Mouse (Mus musculus) CH12.LX (cell line): ENCODE results near the gene Tmem132c. TPM values are rescaled to one million over a fixed set of nuclear protein-coding genes. Genes with fewer than 3 reads are reported as not detected.

ENCODE experiments used
- DNase-seq: peaks from one replicate; pipeline ENCODE4 v3.0.0-alpha.2; 2013; ENCODE audit errors: extremely low read depth
- H3K27ac ChIP-seq: 2 replicates; pipeline ENCODE4 v1.5.1; 2012; ENCODE audit warnings: low read depth, mild to moderate bottlenecking, control low read depth, moderate library complexity; ENCODE audit not compliant: insufficient read depth
- H3K27me3 ChIP-seq: replicated peaks from 2 replicates; pipeline ENCODE3; 2012; ENCODE audit warnings: inconsistent platforms
- H3K36me3 ChIP-seq, 2 experiments: replicated peaks in 1 of 2; 2 replicates each; pipeline versions ENCODE3 to v1.6.1; 2012; ENCODE audit warnings: inconsistent platforms in 1 of 2, low read length in 1 of 2, mild to moderate bottlenecking in 1 of 2, mixed read lengths in 1 of 2, moderate library complexity in 1 of 2; ENCODE audit not compliant: control insufficient read depth in 1 of 2, insufficient read depth in 1 of 2
- H3K4me1 ChIP-seq, 2 experiments: 2 replicates each; pipeline ENCODE4 v1.6.1; 2012; ENCODE audit warnings: inconsistent platforms in 1 of 2, moderate library complexity in 1 of 2; ENCODE audit not compliant: insufficient read depth in 2 of 2, control insufficient read depth in 1 of 2
- H3K4me2 ChIP-seq: 2 replicates; pipeline ENCODE4 v1.6.1; 2012; ENCODE audit warnings: low read depth, mild to moderate bottlenecking, control low read depth; ENCODE audit not compliant: poor library complexity, insufficient read depth, severe bottlenecking
- H3K4me3 ChIP-seq, 3 experiments: fragments of 150-350 bp in 1 of 3; sonication (generic) in 1 of 3; replicated peaks in 1 of 3; 2 replicates each; pipeline versions ENCODE3 to v1.5.1; 2011 to 2012; ENCODE audit warnings: low read depth in 2 of 3, low read length in 2 of 3, mild to moderate bottlenecking in 2 of 3, moderate library complexity in 2 of 3, control low read depth in 1 of 3, improper control_type of control experiment in 1 of 3, inconsistent platforms in 1 of 3, mixed read lengths in 1 of 3; ENCODE audit not compliant: poor library complexity in 1 of 3
- H3K79me2 ChIP-seq: replicated peaks from 2 replicates; pipeline ENCODE4 v1.6.1; 2012; ENCODE audit warnings: mild to moderate bottlenecking, moderate library complexity; ENCODE audit not compliant: control insufficient read depth, poor library complexity, insufficient read depth, severe bottlenecking; ENCODE audit errors: extremely low read depth
- H3K9ac ChIP-seq: 2 replicates; pipeline ENCODE4 v1.6.1; 2012; ENCODE audit warnings: low read depth, mild to moderate bottlenecking, control low read depth, moderate library complexity; ENCODE audit not compliant: insufficient read depth
- H3K9me3 ChIP-seq: replicated peaks from 2 replicates; pipeline ENCODE3; 2012; ENCODE audit warnings: low read length, inconsistent platforms, mixed read lengths
- BHLHE40 ChIP-seq: IDR thresholded peaks from 2 replicates; pipeline ENCODE4 v1.6.1; 2011; ENCODE audit warnings: mild to moderate bottlenecking, low read depth, low read length, improper control_type of control experiment
- CHD1 ChIP-seq: IDR thresholded peaks from 2 replicates; pipeline ENCODE4 v1.6.1; 2012; ENCODE audit warnings: low read depth, low read length, improper control_type of control experiment, inconsistent platforms
- CHD2 ChIP-seq: IDR thresholded peaks from 2 replicates; pipeline ENCODE4 v1.6.1; 2011; ENCODE audit warnings: low read length, improper control_type of control experiment
- CTCF ChIP-seq, 2 experiments: IDR thresholded peaks in 1 of 2; conservative IDR thresholded peaks in 1 of 2; 2 replicates each; pipeline ENCODE4 v1.5.1; 2011 to 2012; ENCODE audit warnings: low read depth in 2 of 2, low read length in 2 of 2, improper control_type of control experiment in 1 of 2, inconsistent platforms in 1 of 2, mild to moderate bottlenecking in 1 of 2, moderate library complexity in 1 of 2
- ELF1 ChIP-seq: IDR thresholded peaks from 2 replicates; pipeline ENCODE4 v1.6.1; 2014; ENCODE audit warnings: low read depth, mild to moderate bottlenecking, inconsistent platforms, low read length, improper control_type of control experiment
- EP300 ChIP-seq: IDR thresholded peaks from 2 replicates; pipeline ENCODE4 v1.6.1; 2011; ENCODE audit warnings: low read length, improper control_type of control experiment
- ETS1 ChIP-seq: conservative IDR thresholded peaks from 2 replicates; pipeline ENCODE4 v1.6.1; 2012; ENCODE audit warnings: low read depth, mild to moderate bottlenecking, inconsistent platforms, low read length, improper control_type of control experiment, moderate library complexity
- GABPA ChIP-seq: IDR thresholded peaks from 2 replicates; pipeline ENCODE4 v1.6.1; 2012; ENCODE audit warnings: low read depth, low read length, improper control_type of control experiment, inconsistent platforms; ENCODE audit not compliant: insufficient replicate concordance
- MAX ChIP-seq: IDR thresholded peaks from 2 replicates; pipeline ENCODE4 v1.6.1; 2011; ENCODE audit warnings: low read length, improper control_type of control experiment
- MEF2A ChIP-seq: IDR thresholded peaks from 2 replicates; pipeline ENCODE4 v1.6.1; 2014; ENCODE audit warnings: low read depth, mild to moderate bottlenecking, inconsistent platforms, low read length, improper control_type of control experiment, borderline replicate concordance
- MXI1 ChIP-seq: IDR thresholded peaks from 2 replicates; pipeline ENCODE4 v1.6.1; 2011; ENCODE audit warnings: mild to moderate bottlenecking, low read depth, low read length, improper control_type of control experiment
- NELFE ChIP-seq: IDR thresholded peaks from 2 replicates; pipeline ENCODE4 v1.6.1; 2011; ENCODE audit warnings: low read depth, low read length, improper control_type of control experiment
- NRF1 ChIP-seq: IDR thresholded peaks from 2 replicates; pipeline ENCODE4 v1.6.1; 2014; ENCODE audit warnings: low read depth, mild to moderate bottlenecking, inconsistent platforms, low read length, improper control_type of control experiment, moderate library complexity
- RAD21 ChIP-seq: IDR thresholded peaks from 2 replicates; pipeline ENCODE4 v1.6.1; 2011; ENCODE audit warnings: low read depth, mild to moderate bottlenecking, low read length, improper control_type of control experiment, moderate library complexity
- UBTF ChIP-seq: IDR thresholded peaks from 2 replicates; pipeline ENCODE4 v1.6.1; 2012; ENCODE audit warnings: low read depth, mild to moderate bottlenecking, inconsistent platforms, low read length, improper control_type of control experiment, moderate library complexity
- dilution Hi-C: fragments of 300-500 bp; cut with MboI; formaldehyde crosslinking; loops from 2 replicates; pipeline ENCODE4 v1.14.3; 2020; ENCODE audit warnings: low sequenced_read_pairs; ENCODE audit not compliant: extremely low pct_unique_long_range_greater_than_20kb, extremely low pct_ligation_motif_present
- in situ Hi-C: fragments of 300-500 bp; cut with MboI; formaldehyde crosslinking; loops from 3 replicates; pipeline ENCODE4 v1.14.3; 2019; ENCODE audit warnings: low sequenced_read_pairs, low pct_ligation_motif_present, low pct_unique_long_range_greater_than_20kb, mixed read lengths
- polyA plus RNA-seq: library from polyadenylated mRNA; unstranded; fragments of >175 nt; gene quantifications from 2 replicates; pipeline ENCODE4 v1.2.1, GENCODE M21; 2012; ENCODE audit warnings: low read depth; ENCODE audit not compliant: insufficient read length
- total RNA-seq, 2 experiments: library from RNA; depleted of rRNA; stranded (reverse); fragments of 300-350 nt in 1 of 2; fragments of >200 nt in 1 of 2; gene quantifications; 2 replicates each; pipeline ENCODE4 v1.2.3; 2012 to 2014

Tmem132c gene
- total and polyA plus RNA-seq, 3 experiments = not detected

DNA sequence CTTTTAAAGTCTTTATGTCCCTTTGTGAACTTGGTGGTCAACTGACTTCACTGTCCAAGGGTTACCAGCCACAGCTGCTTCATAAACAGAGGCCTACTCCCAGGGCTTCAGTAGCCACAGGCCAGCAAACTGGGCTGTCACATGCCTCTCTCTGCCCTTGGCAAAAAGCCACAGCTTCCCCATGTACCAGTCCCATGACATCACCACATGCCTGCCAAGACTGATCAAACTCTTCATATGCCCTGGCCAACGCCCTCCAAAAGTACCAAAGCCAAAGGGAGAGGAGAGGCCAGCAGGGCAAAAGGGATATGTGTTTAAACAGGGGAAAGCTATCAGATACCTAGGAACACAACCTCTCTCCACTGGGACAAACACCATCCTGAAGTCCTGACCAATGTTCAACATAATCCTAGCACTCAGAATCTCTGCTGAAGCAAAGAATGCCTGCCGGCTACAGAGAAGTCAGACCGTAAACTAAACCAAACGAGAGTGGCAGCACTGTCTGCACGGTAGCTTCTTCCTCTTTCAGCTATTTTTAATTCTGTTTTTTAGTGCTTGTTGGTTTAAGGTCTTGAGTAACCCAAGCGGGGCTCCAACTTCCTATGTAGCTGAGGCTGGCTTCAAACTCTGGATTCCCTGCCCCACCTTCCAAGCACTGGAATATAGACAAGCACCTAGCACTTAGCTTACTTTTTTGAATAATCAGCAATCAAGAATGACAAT, 369.3 kb downstream of the Tmem132c start:
- peak overlapping the region; percentile 81 for H3K27ac ChIP-seq
- H3K4me2 ChIP-seq = peak overlapping the region; percentile 65
- peak; percentile 44 for DNase-seq

DNA sequence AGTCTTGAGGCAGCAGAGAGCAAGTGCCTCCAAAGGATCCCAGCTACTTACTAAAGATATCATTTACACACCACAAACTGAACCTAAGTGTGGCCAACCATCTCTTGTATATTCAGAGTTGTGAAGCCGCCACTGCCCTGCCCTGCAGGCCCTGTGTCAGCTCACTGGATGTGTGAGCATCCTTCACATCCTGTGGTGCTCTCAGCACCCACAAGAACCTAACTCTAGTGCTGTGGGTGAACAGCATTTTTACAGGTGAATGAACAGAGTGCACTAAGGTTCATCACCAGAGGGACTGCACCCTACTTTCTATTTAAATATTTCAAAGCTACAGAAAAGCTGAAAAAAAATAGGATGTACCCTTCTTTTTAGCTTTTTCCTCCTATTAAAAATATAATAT, 370.3 kb downstream of the Tmem132c start:
- peaks cover 17 to 47% of the 10 kb centered on the region in 2 experiments for H3K36me3 ChIP-seq
- no peak for TF ChIP-seq CTCF (conservative IDR thresholded peaks at IDR 0.05 in 1 of 2, IDR thresholded peaks at IDR 0.05 in 1 of 2; ENCODE audit: low read depth in 2 of 2, low read length in 2 of 2)
- no peak for TF ChIP-seq RAD21
- TF ChIP-seq GABPA = no peak
- TF ChIP-seq NELFE = no peak
- TF ChIP-seq NRF1 = no peak
- no peak for TF ChIP-seq CHD1
- TF ChIP-seq UBTF = no peak
- dilution Hi-C loops (no loop called here), in situ Hi-C loops (loop anchor here (25.0 kb wide), 1 partner anchor 1400 kb away; the partner anchor contains the start of genes Ran and Stx2)
- 0 out of 2 replicates have a peak overlapping the region, but pooled peaks have one; percentile 34 for H3K9ac ChIP-seq
- DNase-seq = no peak
- no peaks in the 10 kb centered on the region for H3K9me3 ChIP-seq
- no peaks in the 10 kb centered on the region for H3K27me3 ChIP-seq
- peak overlapping the region in 1 of 3 experiments; percentile 9 for H3K4me3 ChIP-seq
- H3K4me2 ChIP-seq = peak overlapping the region; percentile 65; the same call in 1 of the 2 replicates
- peak overlapping the region; percentile 81 for H3K27ac ChIP-seq
- peaks cover 19 to 72% of the 10 kb centered on the region in 2 experiments for H3K4me1 ChIP-seq
- H3K79me2 ChIP-seq = peaks cover 99% of the 10 kb centered on the region

More for the DNA sequence above, 369.3 kb downstream of the Tmem132c start:
- peaks cover 98% of the 10 kb centered on the region for H3K79me2 ChIP-seq
- H3K4me3 ChIP-seq = peak overlapping the region in 2 of 3 experiments; percentile 6 to 19
- peaks cover 19 to 72% of the 10 kb centered on the region in 2 experiments for H3K4me1 ChIP-seq
- TF ChIP-seq ELF1 (0 out of 2 replicates have a peak, but pooled peaks have one; percentile 47), BHLHE40 (peak; percentile 42; the same call in 1 of the 2 replicates), MXI1 (peak; percentile 58; the same call in 1 of the 2 replicates), MEF2A (0 out of 2 replicates have a peak, but pooled peaks have one; percentile 41), MAX (no peak; the same call in 1 of the 2 replicates), EP300 (peak; percentile 25; the same call in 1 of the 2 replicates), CHD2 (no peak), ETS1 (peak; percentile 32; the same call in 1 of the 2 replicates)
- no peaks in the 10 kb centered on the region for H3K27me3 ChIP-seq
- dilution Hi-C loops (no loop called here), in situ Hi-C loops (loop anchor here (25.0 kb wide), 1 partner anchor 1401 kb away; the partner anchor contains the start of genes Ran and Stx2)
- H3K9ac ChIP-seq = peak overlapping the region; percentile 34
- H3K36me3 ChIP-seq = peaks cover 24 to 56% of the 10 kb centered on the region in 2 experiments
- no peaks in the 10 kb centered on the region for H3K9me3 ChIP-seq
